Mouse (Mus musculus) left cerebral cortex, postnatal 25 days (tissue): ENCODE measurements at regions not wholly inside any gene's neighbourhood (a gene's known extent, or its start where the extent isn't known, plus 50 kb on each side); places are given as distances from the start of the nearest gene placed in this dataset.
"Not testable (repeated sequence)": the region's sequence is repeated elsewhere in the genome, so short reads cannot be mapped to it uniquely, and the experiment has no call there.

Experiments
- DNase-seq, 2 experiments: peaks; one replicate each; pipeline ENCODE4 v3.0.0; 2022; ENCODE audit warnings: low spot score in 2 of 2, mixed read lengths in 1 of 2
- intact Hi-C: fragments of 180-260 bp; cut with DNase I; formaldehyde crosslinking; loops from one replicate; pipeline ENCODE4 v1.15.1; 2025

GRCm38 (mm10) chr8:24386462-24386861, 339.2 kb downstream of the Adam3 start:
- DNase-seq = peak; percentile 62 to 72
- intact Hi-C loops = loop anchor here (1.0 to 10.0 kb wide), 3 partner anchors 392 to 790 kb away; no protein-coding TSS in a partner anchor

GRCm38 (mm10) chr8:24383963-24384435, 341.7 kb downstream of the Adam3 start:
- DNase-seq = no peak
- intact Hi-C loops = loop anchor here (10.0 kb wide), 2 partner anchors 389 to 469 kb away; no protein-coding TSS in a partner anchor

GRCm38 (mm10) chr8:24383130-24383962, 342.3 kb downstream of the Adam3 start:
- intact Hi-C loops = loop anchor here (10.0 kb wide), 2 partner anchors 389 to 469 kb away; no protein-coding TSS in a partner anchor
- no peak for DNase-seq

- intact Hi-C loops = loop anchor here (10.0 kb wide), 2 partner anchors 387 to 467 kb away; no protein-coding TSS in a partner anchor
- no peak for DNase-seq
These were observed 343.9 kb downstream of the Adam3 start for GRCm38 (mm10) chr8:24381666-24382253.

- DNase-seq = no peak
These were observed 347.6 kb downstream of the Adam3 start for GRCm38 (mm10) chr8:24378070-24378469.

GRCm38 (mm10) chr8:24376846-24377245, 348.8 kb downstream of the Adam3 start:
- DNase-seq, intact Hi-C loops: not testable (repeated sequence)

More at GRCm38 (mm10) chr8:24378070-24378469, 347.6 kb downstream of the Adam3 start:
- intact Hi-C loops = no loop called here

- intact Hi-C loops = loop anchor here (5.0 kb wide), 1 partner anchor 157 kb away; no protein-coding TSS in a partner anchor
- no peak for DNase-seq
These were observed 351.1 kb downstream of the Adam3 start for GRCm38 (mm10) chr8:24374503-24374902.

GRCm38 (mm10) chr8:24372068-24372467, 353.6 kb downstream of the Adam3 start:
- DNase-seq = peak in 1 of 2 experiments; percentile 56
- intact Hi-C loops = loop anchor here (5.0 kb wide), 1 partner anchor 155 kb away; no protein-coding TSS in a partner anchor

- intact Hi-C loops = no loop called here
- DNase-seq = peak; percentile 21 to 50
These were observed 359.7 kb downstream of the Adam3 start for GRCm38 (mm10) chr8:24366000-24366399.

GRCm38 (mm10) chr8:24364685-24365084, 361.0 kb downstream of the Adam3 start:
- DNase-seq = no peak
- intact Hi-C loops = no loop called here

- intact Hi-C loops = no loop called here
- no peak for DNase-seq
These were observed 366.5 kb downstream of the Adam3 start for GRCm38 (mm10) chr8:24359022-24359600.

GRCm38 (mm10) chr8:24355146-24355545, 370.5 kb downstream of the Adam3 start:
- intact Hi-C loops = no loop called here
- no peak for DNase-seq

GRCm38 (mm10) chr8:24353842-24354241, 371.8 kb downstream of the Adam3 start:
- DNase-seq = no peak
- intact Hi-C loops = no loop called here

GRCm38 (mm10) chr8:24352322-24352721, 373.3 kb downstream of the Adam3 start:
- DNase-seq = no peak
- intact Hi-C loops = no loop called here

- no peak for DNase-seq
- intact Hi-C loops = no loop called here
These were observed 373.9 kb downstream of the Adam3 start for GRCm38 (mm10) chr8:24351760-24352159.

- intact Hi-C loops = no loop called here
- no peak for DNase-seq
These were observed 379.1 kb downstream of the Adam3 start for GRCm38 (mm10) chr8:24346390-24347113.

GRCm38 (mm10) chr8:24338694-24339093, 387.0 kb downstream of the Adam3 start:
- DNase-seq = no peak
- intact Hi-C loops = loop anchor here (5.0 kb wide), 1 partner anchor 741 kb away; no protein-coding TSS in a partner anchor

GRCm38 (mm10) chr8:24337635-24338034, 388.0 kb downstream of the Adam3 start:
- intact Hi-C loops = loop anchor here (5.0 kb wide), 1 partner anchor 740 kb away; no protein-coding TSS in a partner anchor
- peak; percentile 14 to 29 for DNase-seq

- DNase-seq = no peak
- intact Hi-C loops = loop anchor here (5.0 kb wide), 1 partner anchor 738 kb away; no protein-coding TSS in a partner anchor
These were observed 389.9 kb downstream of the Adam3 start for GRCm38 (mm10) chr8:24335709-24336108.
